Mouse (Mus musculus) heart, embryonic 11.5 days (tissue): Measurements from ENCODE around the gene Nelfe. TPM values are rescaled to one million over a fixed set of nuclear protein-coding genes. Genes with fewer than 3 reads are reported as not detected.
"Not testable (repeated sequence)": the region's sequence is repeated elsewhere in the genome, so short reads cannot be mapped to it uniquely, and the experiment has no call there.

Experiments used
- ATAC-seq: fragments of 200-750 bp; cut with Nextera tagmentation; replicated peaks from 2 replicates; pipeline ENCODE4 v1.8.0; 2017; ENCODE audit warnings: moderate library complexity; ENCODE audit not compliant: insufficient number of reproducible peaks, low FRiP score, low TSS enrichment
- H3K27ac ChIP-seq: fragments of 300-500 bp; sonication (generic); 2 replicates; pipeline ENCODE4 v1.5.1; 2014; ENCODE audit warnings: mild to moderate bottlenecking, low read depth, low read length
- H3K27me3 ChIP-seq: fragments of 300-500 bp; sonication (generic); 2 replicates; pipeline ENCODE4 v1.6.1; 2014; ENCODE audit warnings: mild to moderate bottlenecking, low read length, mixed read lengths; ENCODE audit not compliant: control insufficient read depth, insufficient read depth
- H3K36me3 ChIP-seq: fragments of 300-500 bp; sonication (generic); 2 replicates; pipeline ENCODE4 v1.6.1; 2014; ENCODE audit warnings: mild to moderate bottlenecking, low read length, moderate library complexity, mixed read lengths; ENCODE audit not compliant: control insufficient read depth, insufficient read depth
- H3K4me1 ChIP-seq: fragments of 300-500 bp; sonication (generic); 2 replicates; pipeline ENCODE4 v1.6.1; 2014; ENCODE audit warnings: low read length; ENCODE audit not compliant: control insufficient read depth, insufficient read depth
- H3K4me2 ChIP-seq: fragments of 300-500 bp; sonication (generic); 2 replicates; pipeline ENCODE4 v1.6.1; 2014; ENCODE audit warnings: mild to moderate bottlenecking, moderate library complexity
- H3K4me3 ChIP-seq: fragments of 300-500 bp; sonication (generic); 2 replicates; pipeline ENCODE4 v1.5.1; 2014; ENCODE audit warnings: low read depth, low read length
- H3K9ac ChIP-seq: fragments of 300-500 bp; sonication (generic); 2 replicates; pipeline ENCODE4 v1.6.1; 2014; ENCODE audit warnings: mild to moderate bottlenecking, low read depth, low read length, moderate library complexity
- H3K9me3 ChIP-seq: fragments of 300-500 bp; sonication (generic); replicated peaks from 2 replicates; pipeline ENCODE4 v1.6.1; 2016; ENCODE audit warnings: low read length; ENCODE audit not compliant: control insufficient read depth
- WGBS: fragments of 180-500 bp; shearing (Covaris S2); extraction: QIAGEN DNeasy Blood & Tissue Kit; methylation state at CpG from one replicate; pipeline ENCODE4 v1.1.7; 2014; ENCODE audit not compliant: insufficient replicate concordance; 5-methylcytosine and 5-hydroxymethylcytosine counted together
- polyA plus RNA-seq: library from polyadenylated mRNA; unstranded; fragments of >200 nt; fragmentation: Nextera tagmentation; extraction: Ambion mirVana; gene quantifications from 2 replicates; pipeline ENCODE4 v1.2.1, GENCODE M21; 2014

Gene Nelfe
- polyA plus RNA-seq, 1 experiment from 2014 or later, result 89.9 TPM

GRCm38 (mm10) chr17:34810411-34810810 lies 39.8 kb upstream of the Nelfe start:
- WGBS, result 80% methylated on average over 5 of the region's 5 CpGs
- not testable (repeated sequence) for H3K9ac ChIP-seq, H3K9me3 ChIP-seq, H3K36me3 ChIP-seq, H3K27me3 ChIP-seq, H3K4me3 ChIP-seq, ATAC-seq, H3K4me1 ChIP-seq, H3K4me2 ChIP-seq, H3K27ac ChIP-seq

DNA sequence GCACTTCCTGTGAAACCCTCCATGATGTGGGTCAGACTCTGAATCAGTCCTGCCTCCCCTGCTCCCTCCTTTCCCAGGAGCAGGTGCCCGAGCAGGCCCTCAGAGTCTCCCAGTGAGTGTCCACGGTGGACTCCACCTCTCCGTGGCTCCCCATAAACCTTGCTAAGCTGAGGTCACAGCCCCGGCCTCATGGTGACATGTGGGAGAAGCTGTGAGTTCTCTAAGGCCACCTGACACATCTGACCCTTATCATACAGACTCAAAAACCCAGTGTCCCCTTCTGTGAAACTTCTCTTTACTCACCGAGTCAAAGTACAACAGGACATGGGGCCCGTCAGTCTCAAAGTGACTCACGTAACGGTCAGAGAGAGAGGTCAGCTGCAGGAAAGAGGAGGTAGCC lies 39.4 kb upstream of the Nelfe start:
- WGBS, result 75% methylated on average over 7 of the region's 8 CpGs
- not testable (repeated sequence) for H3K4me2 ChIP-seq, ATAC-seq, H3K27me3 ChIP-seq, H3K9ac ChIP-seq, H3K27ac ChIP-seq, H3K4me3 ChIP-seq, H3K36me3 ChIP-seq, H3K4me1 ChIP-seq, H3K9me3 ChIP-seq

DNA sequence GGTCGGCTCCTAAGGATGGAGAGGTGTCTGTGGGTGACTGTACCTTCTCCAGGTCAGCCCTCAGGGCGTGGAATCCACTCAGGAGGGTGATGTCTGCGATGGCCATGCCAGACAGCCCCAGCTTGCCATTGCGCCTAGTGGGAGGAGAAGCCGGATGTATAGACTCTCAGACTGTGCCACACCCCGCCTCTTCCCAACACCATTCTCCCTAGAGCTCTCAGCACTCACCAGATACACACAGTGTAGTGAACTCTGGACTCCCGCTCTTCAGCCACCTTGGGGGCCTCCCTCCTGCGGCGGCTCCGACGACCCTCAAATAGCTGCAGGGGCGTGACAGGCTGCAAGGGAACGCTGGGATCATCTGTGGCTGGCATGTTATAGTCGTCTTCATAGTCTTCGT lies 38.9 kb upstream of the Nelfe start:
- ATAC-seq, result no peak
- Histone ChIP-seq H3K9ac (no peak overlapping the region), H3K27me3 (no peaks in the 10 kb centered on the region), H3K36me3 (no peaks in the 10 kb centered on the region), H3K4me2 (no peak overlapping the region), H3K9me3 (no peaks in the 10 kb centered on the region), H3K4me1 (no peaks in the 10 kb centered on the region), H3K4me3 (no peak overlapping the region), H3K27ac (no peak overlapping the region)
- WGBS, result 66% methylated on average over 15 of the region's 15 CpGs

DNA sequence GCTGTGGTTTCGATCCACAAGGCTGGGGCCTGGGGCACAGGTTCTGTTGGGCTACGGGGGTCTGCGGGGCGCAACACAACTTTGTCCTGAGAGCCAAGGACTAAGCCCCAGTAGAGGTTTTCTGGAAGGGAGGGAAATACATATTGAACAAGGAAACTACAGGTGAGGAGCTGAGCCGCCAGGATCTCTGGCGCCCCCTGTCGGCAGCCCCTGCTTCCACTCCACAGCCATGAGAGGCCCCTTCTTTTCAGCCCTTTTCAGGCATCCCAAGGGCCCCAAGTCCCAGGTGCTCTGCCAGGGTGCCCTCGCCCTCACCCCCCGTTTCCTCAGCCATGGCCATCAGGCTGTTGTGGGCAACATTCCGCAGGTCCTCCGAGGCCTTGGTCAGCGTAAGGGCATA lies 36.4 kb upstream of the Nelfe start:
- not testable (repeated sequence) for ATAC-seq, H3K9me3 ChIP-seq, H3K27me3 ChIP-seq, H3K27ac ChIP-seq, H3K4me2 ChIP-seq, H3K36me3 ChIP-seq, H3K4me3 ChIP-seq, H3K9ac ChIP-seq, H3K4me1 ChIP-seq
- 51% methylated on average over 12 of the region's 12 CpGs for WGBS

DNA sequence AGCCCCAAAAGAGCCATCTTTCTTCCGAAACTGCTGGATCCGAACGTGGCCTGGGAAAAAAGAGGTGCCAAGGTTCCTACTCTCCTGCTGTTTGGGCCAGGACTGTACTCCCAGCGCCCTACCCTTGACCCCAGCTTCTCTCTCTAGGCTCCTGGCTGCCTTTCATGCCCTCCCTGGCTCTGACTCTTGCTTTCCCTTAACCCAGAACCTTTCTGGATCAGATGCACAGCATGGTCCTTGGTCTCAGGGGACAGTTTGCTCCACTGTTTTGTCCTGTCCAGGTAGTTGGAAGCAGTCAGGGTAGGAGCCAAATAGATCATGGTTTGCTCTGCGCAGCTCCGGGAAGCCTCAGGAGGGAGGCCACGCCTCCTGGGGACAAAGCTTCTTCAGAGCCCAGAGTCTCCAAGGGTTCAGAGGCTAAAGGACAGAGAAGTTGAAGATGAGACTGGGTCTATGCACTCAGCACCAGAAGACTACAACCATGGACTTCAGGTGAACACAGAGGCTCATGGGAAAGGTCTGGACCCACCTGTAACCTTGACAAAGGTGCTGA lies 35.3 kb upstream of the Nelfe start:
- H3K4me3 ChIP-seq, result no peak overlapping the region
- 79% methylated on average over 7 of the region's 7 CpGs for WGBS
- H3K27ac ChIP-seq, result no peak overlapping the region
- no peaks in the 10 kb centered on the region for H3K36me3 ChIP-seq
- no peak for ATAC-seq
- H3K27me3 ChIP-seq, result no peaks in the 10 kb centered on the region
- no peaks in the 10 kb centered on the region for H3K9me3 ChIP-seq
- H3K9ac ChIP-seq, result no peak overlapping the region
- no peaks in the 10 kb centered on the region for H3K4me1 ChIP-seq
- no peak overlapping the region for H3K4me2 ChIP-seq

DNA sequence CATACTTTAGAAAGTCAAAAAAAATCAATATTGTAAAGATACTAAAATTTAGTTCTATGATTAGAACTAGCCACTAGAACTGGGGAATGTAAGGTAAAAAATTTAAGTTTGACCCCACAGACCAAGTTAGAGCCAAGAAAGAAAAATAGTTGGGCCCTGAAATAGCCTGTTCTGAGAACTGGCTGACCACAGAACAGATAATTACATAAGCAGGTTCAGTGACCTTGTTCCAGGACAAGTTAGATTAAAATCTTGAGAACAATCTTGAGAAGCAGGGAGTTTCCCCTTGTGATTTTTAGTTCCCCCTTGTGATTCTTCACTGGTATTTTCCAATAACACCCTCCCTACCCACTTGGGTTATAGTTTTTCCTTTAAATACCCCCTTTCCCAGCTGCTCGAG lies 19.4 kb upstream of the Nelfe start:
- H3K36me3 ChIP-seq, result peaks cover 25% of the 10 kb centered on the region

GRCm38 (mm10) chr17:34836155-34836855 lies 13.9 kb upstream of the Nelfe start:
- Histone ChIP-seq H3K4me1 (peaks cover 16% of the 10 kb centered on the region), H3K9ac (peak overlapping the region; percentile 76), H3K4me2 (peak overlapping the region; percentile 97), H3K27ac (peak overlapping the region; percentile 3; the same call in 1 of the 2 replicates), H3K36me3 (peaks cover 18% of the 10 kb centered on the region), H3K9me3 (no peaks in the 10 kb centered on the region), H3K4me3 (peak overlapping the region; percentile 72), H3K27me3 (no peaks in the 10 kb centered on the region)
- WGBS, result 4% methylated on average over 48 of the region's 48 CpGs
- peak; percentile 84 for ATAC-seq

More for the DNA sequence above, 19.4 kb upstream of the Nelfe start:
- H3K4me3 ChIP-seq, H3K9ac ChIP-seq, H3K4me2 ChIP-seq, H3K9me3 ChIP-seq, ATAC-seq, H3K27ac ChIP-seq, H3K4me1 ChIP-seq, H3K27me3 ChIP-seq: not testable (repeated sequence)
- 93% methylated on average over 1 of the region's 1 CpGs for WGBS

DNA sequence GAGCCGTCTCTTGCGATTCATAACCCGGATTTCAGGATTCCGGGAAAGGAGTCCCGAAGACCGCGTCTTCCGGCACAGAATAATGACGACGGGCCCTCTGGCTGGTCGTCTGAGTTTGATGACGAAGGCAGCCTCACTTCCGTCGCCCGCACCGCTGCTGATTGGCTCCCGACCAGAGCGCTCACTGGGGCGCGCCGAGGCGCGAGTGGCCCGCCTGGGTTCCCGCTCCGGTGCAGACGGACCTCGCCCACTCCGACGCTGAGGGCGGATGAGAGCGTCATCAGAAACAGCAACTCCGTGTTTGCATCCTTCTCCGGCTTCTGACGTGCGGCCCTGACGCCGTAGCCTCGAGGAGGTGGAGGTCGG lies 13.4 kb upstream of the Nelfe start, which contains the start of the genes Stk19 and Dxo:
Gene Stk19 (minus strand): TSS at position 90 of the 366 bp plus-strand sequence.
Gene Dxo (plus strand): TSS at position 164 of the 366 bp plus-strand sequence.
- peak; percentile 89 for ATAC-seq
- Histone ChIP-seq H3K4me1 (peaks cover 16% of the 10 kb centered on the region), H3K9me3 (no peaks in the 10 kb centered on the region), H3K4me2 (peak within 1 kb of the TSS; percentile 97), H3K27me3 (no peaks in the 10 kb centered on the region), H3K27ac (peak within 1 kb of the TSS; percentile 3), H3K4me3 (peak within 1 kb of the TSS; percentile 72), H3K36me3 (peaks cover 18% of the 10 kb centered on the region), H3K9ac (peak within 1 kb of the TSS; percentile 76)
- under 1% methylated on average over 40 of the region's 40 CpGs for WGBS
